Mouse (Mus musculus) brain, embryonic 14.5 days (tissue): ENCODE results near the gene Chd1l. TPM values are rescaled to one million over a fixed set of nuclear protein-coding genes. Genes with fewer than 3 reads are reported as not detected.

Experiments used
- DNase-seq: peaks from one replicate; pipeline ENCODE4 v3.0.0-alpha.2; 2011; ENCODE audit warnings: low read depth
- CTCF ChIP-seq: fragments of 200-500 bp; IDR thresholded peaks from 2 replicates; pipeline ENCODE4 v1.5.1; 2012; ENCODE audit warnings: inconsistent platforms, mild to moderate bottlenecking, moderate library complexity, borderline replicate concordance; ENCODE audit not compliant: insufficient read depth, insufficient read length; ENCODE audit errors: extremely low read depth
- POLR2A ChIP-seq: fragments of 200-500 bp; IDR thresholded peaks from 2 replicates; pipeline ENCODE4 v1.6.1; 2012; ENCODE audit warnings: mild to moderate bottlenecking, inconsistent platforms, borderline replicate concordance; ENCODE audit not compliant: poor library complexity, insufficient read depth, insufficient read length, severe bottlenecking; ENCODE audit errors: extremely low read depth
- polyA plus RNA-seq: library from polyadenylated mRNA; depleted of rRNA; stranded (reverse); fragments of >200 nt; gene quantifications from 2 replicates; pipeline ENCODE4 v1.2.3, GENCODE M21; 2012; rRNA removed

Gene Chd1l
- polyA plus RNA-seq, 1 experiment = 5.5 TPM

DNA sequence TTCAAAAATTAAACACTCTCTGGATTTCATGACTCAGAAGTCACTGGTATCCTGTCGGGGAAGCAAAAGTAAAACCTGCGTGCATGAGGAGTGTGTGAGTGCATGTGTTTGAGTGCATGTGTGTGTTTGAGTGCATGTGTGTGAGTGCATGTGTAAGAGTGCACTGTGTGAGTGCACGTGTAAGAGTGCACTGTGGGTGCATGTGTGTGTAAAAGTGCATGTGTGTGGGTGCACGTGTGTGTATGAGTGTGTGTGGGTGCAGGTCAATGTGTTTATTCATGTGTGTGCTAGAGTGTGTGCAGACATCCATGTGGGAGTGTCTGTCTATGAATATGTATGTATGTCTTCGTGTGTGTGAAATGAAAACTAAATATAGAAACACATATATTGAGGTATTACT, 51.4 kb downstream of the Chd1l start:
- no peak for DNase-seq
- TF ChIP-seq CTCF (no peak), POLR2A (no peak)

DNA sequence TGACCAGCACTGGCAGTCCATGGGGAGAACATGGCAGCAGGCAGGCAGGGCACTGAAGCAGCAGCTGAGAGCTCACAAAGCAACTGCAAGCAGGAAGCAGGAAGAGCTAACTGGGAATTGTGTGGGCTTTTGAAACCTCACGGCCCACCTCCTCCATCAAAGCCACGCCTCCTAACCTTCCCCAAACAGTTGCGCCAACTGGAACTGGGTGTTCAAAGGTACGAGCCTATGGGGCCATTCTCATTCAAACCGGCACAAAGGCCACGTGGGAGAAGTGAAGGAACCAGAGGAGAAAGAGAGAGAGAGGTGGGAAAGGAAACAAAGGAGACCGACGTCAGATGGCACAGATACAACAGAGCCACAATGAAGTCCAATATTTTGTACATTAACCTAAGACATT, 63.8 kb downstream of the Chd1l start:
- DNase-seq = peak; percentile 30
- no peak for TF ChIP-seq CTCF
- TF ChIP-seq POLR2A = no peak

DNA sequence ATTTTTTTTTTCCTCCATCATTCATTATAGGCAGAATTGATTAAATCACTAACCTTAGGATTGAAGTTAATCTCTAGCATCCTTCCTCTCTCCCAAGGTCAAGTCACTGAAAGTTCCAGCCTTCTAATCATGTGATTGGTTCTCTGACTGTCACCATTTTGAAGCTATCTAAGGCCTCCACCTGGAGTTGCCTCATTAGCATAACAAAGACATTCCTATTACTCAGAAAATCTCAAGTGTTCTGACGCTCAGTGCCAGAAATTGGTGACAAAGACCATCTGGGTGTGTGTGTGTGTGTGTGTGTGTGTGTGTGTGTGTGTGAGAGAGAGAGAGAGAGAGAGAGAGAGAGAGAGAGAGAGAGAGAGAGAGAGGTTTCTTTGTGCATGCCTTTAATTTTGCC, 69.8 kb downstream of the Chd1l start:
- no peak for TF ChIP-seq POLR2A
- DNase-seq = peak; percentile 72

DNA sequence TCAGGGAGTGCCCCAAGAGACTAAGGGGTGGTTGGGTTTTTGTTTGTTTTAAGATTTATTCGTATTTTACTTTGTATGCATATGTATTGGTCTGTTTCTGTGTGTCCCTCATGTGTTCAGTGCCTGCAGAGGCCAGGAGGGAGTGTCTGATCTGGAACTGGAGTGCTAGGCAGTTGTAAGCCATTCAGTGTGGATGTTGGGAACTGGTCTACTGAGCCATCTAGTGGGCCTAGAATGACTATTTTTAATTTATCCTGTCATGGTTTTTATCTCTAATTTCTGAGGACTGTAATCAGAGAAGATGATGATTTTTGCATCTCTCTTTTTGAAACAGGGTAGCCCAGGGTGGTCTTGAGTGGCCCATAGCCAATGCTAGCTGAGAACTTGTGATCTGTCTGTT, 71.4 kb downstream of the Chd1l start:
- no peak for DNase-seq
- TF ChIP-seq POLR2A (no peak), CTCF (no peak)

DNA sequence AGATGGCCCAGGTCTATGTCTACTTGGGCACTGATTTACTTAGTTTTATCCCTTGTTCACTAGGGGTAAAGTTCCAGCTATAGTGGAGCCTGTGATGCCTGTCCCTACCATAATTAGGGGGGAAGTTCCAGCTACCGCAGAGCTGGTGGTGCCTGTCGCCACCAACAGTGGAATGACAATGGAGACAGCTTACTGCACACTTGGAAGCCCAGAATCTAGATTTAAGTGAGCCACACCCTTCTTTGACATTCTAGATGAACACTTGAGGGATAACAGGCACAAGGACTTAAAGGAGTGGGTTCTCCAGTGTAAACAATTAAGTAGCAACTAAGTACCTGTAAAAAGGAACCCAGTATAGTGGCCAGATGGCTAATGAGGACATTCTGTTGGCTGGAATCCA, 73.0 kb downstream of the Chd1l start:
- no peak for DNase-seq
- no peak for TF ChIP-seq POLR2A
- no peak for TF ChIP-seq CTCF

DNA sequence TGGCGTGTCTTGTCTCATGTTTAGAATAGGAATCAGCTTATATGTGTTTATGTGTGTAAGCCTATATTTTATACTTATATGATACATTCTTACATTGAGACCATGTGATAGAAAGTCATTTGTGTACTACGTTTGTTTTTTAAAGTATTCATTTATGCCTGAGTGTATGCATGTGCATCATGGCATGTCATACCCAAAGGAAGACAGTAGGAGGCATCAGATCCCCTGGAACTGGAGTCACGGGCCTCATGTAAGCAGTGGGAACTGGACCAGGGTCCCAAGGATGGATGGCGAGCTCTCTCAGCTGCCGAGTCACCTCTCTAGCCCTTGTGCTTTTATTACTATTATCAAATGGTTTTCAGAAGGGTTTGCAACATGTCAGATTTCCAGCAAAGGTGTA, 74.3 kb downstream of the Chd1l start:
- TF ChIP-seq CTCF = no peak
- TF ChIP-seq POLR2A = no peak
- no peak for DNase-seq

DNA sequence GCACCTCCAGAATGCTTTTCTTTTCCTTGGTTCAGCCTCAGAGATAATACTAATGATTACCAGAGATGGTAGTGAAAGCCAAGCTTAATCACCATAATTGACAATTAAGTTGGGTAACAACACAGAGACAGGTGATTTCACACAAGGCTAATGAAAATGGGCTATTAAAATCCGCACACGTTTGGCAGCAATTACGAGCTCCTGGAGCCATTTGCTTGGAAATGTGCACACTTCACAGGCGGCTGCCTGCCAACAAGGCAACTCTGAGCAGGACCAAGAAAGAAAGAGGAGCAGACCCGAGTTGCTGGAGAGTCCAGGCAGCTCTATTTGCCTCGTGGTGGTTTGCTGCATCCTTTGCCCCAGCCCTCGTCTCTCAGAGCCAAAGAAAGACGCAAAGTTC, 84.5 kb downstream of the Chd1l start:
- peak; percentile 87 for DNase-seq
- TF ChIP-seq CTCF (no peak), POLR2A (no peak)

DNA sequence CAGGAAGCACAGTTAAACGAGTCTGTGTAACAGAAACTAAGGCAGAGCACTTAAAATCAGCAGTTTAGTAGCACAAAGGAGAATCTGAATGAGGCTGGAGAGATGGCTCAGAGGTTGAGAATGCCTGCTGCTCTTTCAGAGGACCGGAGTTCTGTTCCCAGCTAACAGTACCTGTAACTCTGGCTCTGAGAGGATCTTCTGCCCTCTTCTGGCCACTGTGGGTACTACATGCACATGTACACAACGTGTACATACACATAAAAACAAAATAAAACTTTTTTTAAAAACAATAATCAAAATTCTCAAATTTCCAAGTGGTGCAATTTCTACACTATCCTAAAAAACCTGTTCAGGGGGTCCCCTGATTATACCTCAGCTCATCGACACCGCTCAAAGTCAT, 85.2 kb downstream of the Chd1l start:
- no peak for DNase-seq
- TF ChIP-seq POLR2A (no peak), CTCF (peak; percentile 58; the same call in 1 of the 2 replicates)

DNA sequence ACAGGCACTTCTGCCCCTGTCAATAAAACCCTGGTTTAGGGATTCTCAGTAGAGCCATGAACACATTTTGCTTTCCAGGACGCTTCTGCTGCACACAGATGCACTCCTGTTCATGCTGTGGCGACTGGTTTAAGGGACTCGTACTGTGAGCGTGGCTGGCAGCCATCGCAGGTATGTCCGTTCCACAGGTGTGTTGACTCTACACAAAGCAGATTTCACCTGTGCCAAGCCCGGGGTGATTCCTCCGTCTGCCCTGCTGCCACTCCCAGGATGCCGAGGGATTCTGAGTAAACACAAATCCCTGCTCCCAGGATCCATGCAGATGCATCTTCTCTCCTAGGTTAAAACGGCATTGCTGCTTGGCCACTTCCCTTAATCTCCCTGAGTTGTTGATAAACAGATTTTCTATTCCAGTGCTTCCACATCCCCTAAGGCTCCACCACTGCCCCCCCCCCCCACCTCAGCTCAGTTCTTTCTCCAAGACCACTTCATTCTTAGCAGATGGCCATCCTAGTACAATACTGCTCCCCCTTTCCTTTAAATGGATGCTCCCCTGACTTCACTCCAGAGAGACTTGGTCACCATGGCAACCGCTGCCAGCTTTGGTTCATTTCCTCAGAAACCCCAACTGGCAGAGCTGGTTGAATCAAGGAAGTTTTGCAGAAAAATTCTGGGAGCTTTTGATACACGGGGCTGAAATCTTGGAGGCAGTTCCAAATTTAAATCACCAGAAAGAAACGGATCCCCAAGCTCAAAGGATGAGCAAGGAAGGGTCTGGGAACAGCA, 87.9 kb downstream of the Chd1l start:
- DNase-seq = peak; percentile 91
- TF ChIP-seq POLR2A (no peak), CTCF (no peak)

DNA sequence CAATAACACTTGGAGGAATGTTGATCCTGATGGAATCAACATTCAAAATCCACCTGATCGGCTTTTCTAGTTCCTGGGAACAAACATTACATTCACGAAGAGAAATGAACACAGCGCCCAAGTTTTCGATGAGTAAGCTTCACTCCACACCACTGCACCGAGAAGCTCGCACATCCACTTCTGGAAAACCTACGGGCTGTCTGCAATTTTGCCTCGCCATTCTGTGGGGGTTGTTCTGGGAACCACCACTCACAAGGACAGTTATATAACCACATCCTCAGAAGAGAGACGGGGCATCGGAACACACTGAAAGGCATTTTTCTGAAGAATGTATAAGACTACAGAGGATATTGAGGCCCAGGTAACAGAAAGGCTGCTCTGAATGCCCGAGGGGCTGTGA, 90.1 kb downstream of the Chd1l start:
- TF ChIP-seq POLR2A = no peak
- no peak for TF ChIP-seq CTCF
- DNase-seq = no peak

DNA sequence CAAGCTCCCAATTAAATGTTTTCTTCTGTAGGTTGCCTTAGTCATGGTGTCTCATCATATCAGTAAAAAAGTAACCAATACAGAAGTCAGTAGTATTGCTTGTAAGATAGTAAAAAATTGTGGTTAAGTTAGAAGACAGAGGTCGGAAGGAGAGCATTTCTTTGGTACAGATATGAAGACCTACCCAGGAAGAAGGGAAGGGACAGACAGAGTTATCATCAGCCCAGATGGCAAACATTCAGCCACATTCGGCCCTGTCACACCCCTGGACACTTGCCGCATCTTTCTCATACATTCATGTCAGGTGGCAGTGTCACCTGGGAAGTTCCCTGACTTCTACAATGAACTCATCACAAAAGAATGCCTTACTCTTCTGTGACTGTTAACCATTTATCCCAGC, 97.7 kb downstream of the Chd1l start:
- TF ChIP-seq POLR2A (no peak), CTCF (no peak)
- no peak for DNase-seq

Other genes with a start within 250 kb of the Chd1l start
- not detected in 2 replicates for gene Olfr1402, start 188.2 kb downstream of the Chd1l start, polyA plus RNA-seq
- 0.57 and 0.66 TPM in 2 replicates for gene Fmo5, start 18.6 kb upstream of the Chd1l start, polyA plus RNA-seq
- 17.3 and 18.4 TPM in 2 replicates for gene Prkab2, start 48.0 kb upstream of the Chd1l start, polyA plus RNA-seq
- not detected in 2 replicates for gene Gm17651, start 64.5 kb upstream of the Chd1l start, polyA plus RNA-seq